ENCODE assay signal across 7 mouse cellular contexts in genomic region chr15:27582428-27582827, GRCm38 (mm10). TPM values are rescaled to one million over a fixed set of nuclear protein-coding genes. Genes with fewer than 3 reads are reported as not detected.
DNase-seq lines count a peak whose midpoint lies in the region; ATAC-seq and TF ChIP-seq lines count a peak whose summit lies in the region.

No protein-coding gene starts in this region.

- no peak overlapping the region for H3K4me2 ChIP-seq in kidney, embryonic 15.5 days

- 0 out of 2 replicates have a peak, but pooled peaks have one; percentile 26 for TF ChIP-seq CTCF in kidney, adult 2 months (conservative IDR thresholded peaks at IDR 0.05; ENCODE audit: insufficient read depth, insufficient read length, low read depth, low read length)

- peak; percentile 18 for DNase-seq in kidney, adult 2 months
- DNase-seq in 416B (ENCODE audit: low read depth): peak; percentile 65
- DNase-seq in ES-CJ7 (ENCODE audit: low read depth, low spot score): peak; percentile 59
- DNase-seq in frontal cortex, postnatal 36 days (ENCODE audit: low spot score in 2 of 2): no peak
- no peak for DNase-seq in urinary bladder, postnatal 36 days (ENCODE audit: low spot score in 2 of 2)

- TF ChIP-seq POLR2A in kidney, adult 2 months (IDR thresholded peaks at IDR 0.05; ENCODE audit: low read depth, low read length): no peak

- H3K27ac ChIP-seq in kidney, adult 2 months (ENCODE audit: insufficient read depth, low read depth, low read length): no peak overlapping the region
- no peak overlapping the region for H3K27ac ChIP-seq in kidney, embryonic 15.5 days

- no peak for ATAC-seq in kidney, embryonic 15.5 days (replicated peaks; ENCODE audit: low FRiP score)
- peak; percentile 53 for ATAC-seq in megakaryocyte progenitor cell, adult 5-6 weeks (replicated peaks; ENCODE audit: poor library complexity)

- no peaks in the 10 kb centered on the region for H3K27me3 ChIP-seq in kidney, adult 2 months (replicated peaks; ENCODE audit: control insufficient read depth, insufficient read depth, low read length)
- no peaks in the 10 kb centered on the region for H3K27me3 ChIP-seq in kidney, embryonic 15.5 days

- no peak overlapping the region for H3K4me3 ChIP-seq in kidney, adult 2 months (ENCODE audit: insufficient read depth, low read depth, low read length)
- no peak overlapping the region for H3K4me3 ChIP-seq in kidney, embryonic 15.5 days (replicated peaks)

- no peak overlapping the region for H3K9ac ChIP-seq in kidney, embryonic 15.5 days

- 98% methylated on average over 3 of the region's 3 CpGs for WGBS in kidney, adult 2 months
- 93% methylated on average over 3 of the region's 3 CpGs for WGBS in kidney, embryonic 15.5 days

- H3K36me3 ChIP-seq in kidney, adult 2 months (ENCODE audit: control insufficient read depth, insufficient read depth, low read length): no peaks in the 10 kb centered on the region
- peaks cover 18% of the 10 kb centered on the region for H3K36me3 ChIP-seq in kidney, embryonic 15.5 days

- H3K9me3 ChIP-seq in kidney, embryonic 15.5 days (replicated peaks): no peaks in the 10 kb centered on the region

- H3K4me1 ChIP-seq in kidney, adult 2 months (ENCODE audit: control insufficient read depth, insufficient read depth, low read length): no peaks in the 10 kb centered on the region
- no peaks in the 10 kb centered on the region for H3K4me1 ChIP-seq in kidney, embryonic 15.5 days

RNA-seq across cellular contexts. Expression of gene Otulin, which starts 48.1 kb away (rescaled TPM):
- 29.0 and 34.4 TPM in 2 replicates for polyA plus RNA-seq in kidney, adult 2 months (2012; rRNA removed)
- 29.0 and 32.2 TPM in 2 replicates for polyA plus RNA-seq in kidney, embryonic 15.5 days (2015; fragmentation: Nextera tagmentation; extraction: Ambion mirVana)
- 71.6 and 72.0 TPM in 2 replicates for total RNA-seq in megakaryocyte progenitor cell, adult 5-6 weeks (2015)
- total RNA-seq in megakaryocyte progenitor cell, adult 5-6 weeks (2017): 35.4 and 42.0 TPM in 2 replicates

Comparison
In these comparisons a context has a peak if more than half of its experiments do, and no peak if none do; other contexts are left out.
1. DNase-seq: peak in kidney, adult 2 months (single experiment), 416B (single experiment) and ES-CJ7 (single experiment); none in frontal cortex, postnatal 36 days (0 of 2) and urinary bladder, postnatal 36 days (0 of 2).